Mouse (Mus musculus) lung, postnatal 4 days (tissue): ENCODE results near the gene Pard3.
A peak's percentile ranks its signal among the peaks of the same experiment; 100 is the strongest.

Source experiments
- DNase-seq, 2 experiments: peaks; one replicate each; pipeline ENCODE4 v3.0.0; 2021

The Pard3 gene

GRCm38 (mm10) chr8:127440161-127440833, 376.6 kb downstream of the Pard3 start:
- DNase-seq, result no peak

- DNase-seq, result peak; percentile 73 to 83
These were observed 377.3 kb downstream of the Pard3 start for GRCm38 (mm10) chr8:127440834-127441485.

GRCm38 (mm10) chr8:127447401-127447800, 383.7 kb downstream of the Pard3 start:
- DNase-seq, result no peak

- DNase-seq, result no peak
These were observed 385.6 kb downstream of the Pard3 start for GRCm38 (mm10) chr8:127449066-127449840.

- DNase-seq, result no peak
These were observed 387.4 kb downstream of the Pard3 start for GRCm38 (mm10) chr8:127450954-127451668.

GRCm38 (mm10) chr8:127452364-127452763, 388.7 kb downstream of the Pard3 start:
- DNase-seq, result no peak

- no peak for DNase-seq
These were observed 394.2 kb downstream of the Pard3 start for GRCm38 (mm10) chr8:127457901-127458300.

- DNase-seq, result no peak
These were observed 397.5 kb downstream of the Pard3 start for GRCm38 (mm10) chr8:127461173-127461572.

GRCm38 (mm10) chr8:127462378-127462935, 398.8 kb downstream of the Pard3 start:
- DNase-seq, result no peak

- no peak for DNase-seq
These were observed 400.6 kb downstream of the Pard3 start for GRCm38 (mm10) chr8:127464300-127464699.

GRCm38 (mm10) chr8:127472204-127472603, 408.5 kb downstream of the Pard3 start:
- no peak for DNase-seq

DNA sequence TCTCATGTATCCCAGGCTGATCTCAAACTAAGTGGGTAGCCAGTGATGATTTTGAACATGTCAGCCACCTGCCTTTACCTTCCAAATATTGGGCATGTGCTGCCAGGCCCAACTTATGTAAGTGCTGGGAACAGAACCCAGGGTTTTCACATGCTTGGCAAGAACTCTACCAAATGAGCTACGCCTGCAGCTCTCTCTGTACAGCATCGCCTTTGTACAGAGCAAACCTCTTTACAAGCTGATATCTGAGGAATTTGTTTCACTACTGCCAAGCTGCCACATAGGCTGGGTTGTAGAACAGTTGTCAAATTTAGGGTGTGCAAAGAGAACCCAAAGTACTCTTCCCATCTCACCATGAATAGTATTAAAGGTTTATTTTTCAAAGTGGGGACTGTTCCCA, 416.3 kb downstream of the Pard3 start:
- no peak for DNase-seq

- DNase-seq, result no peak
These were observed 421.9 kb downstream of the Pard3 start for GRCm38 (mm10) chr8:127485618-127486017.

DNA sequence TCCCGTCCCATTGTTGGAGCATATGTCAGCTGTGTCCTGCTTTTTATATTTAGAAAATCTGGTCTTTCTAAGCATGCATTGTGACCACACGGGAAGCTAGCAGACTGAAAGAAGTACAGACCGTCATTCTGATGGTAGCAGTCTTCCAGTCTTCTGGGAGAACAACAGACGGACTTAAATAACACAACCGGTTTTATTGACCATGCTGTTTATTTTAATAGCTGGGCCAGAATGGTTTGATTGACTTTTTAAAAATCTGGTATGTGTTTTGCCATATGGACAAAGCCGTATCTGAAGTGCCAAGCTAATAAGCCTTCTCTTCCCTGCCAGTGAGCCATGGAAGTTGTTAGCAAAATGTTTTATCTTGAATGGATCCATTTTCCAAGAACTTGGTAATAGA, 428.3 kb downstream of the Pard3 start:
- no peak for DNase-seq

GRCm38 (mm10) chr8:127495226-127495780, 431.6 kb downstream of the Pard3 start:
- DNase-seq, result peak in 1 of 2 experiments; percentile 26

GRCm38 (mm10) chr8:127498997-127499719, 435.5 kb downstream of the Pard3 start:
- DNase-seq, result no peak

DNA sequence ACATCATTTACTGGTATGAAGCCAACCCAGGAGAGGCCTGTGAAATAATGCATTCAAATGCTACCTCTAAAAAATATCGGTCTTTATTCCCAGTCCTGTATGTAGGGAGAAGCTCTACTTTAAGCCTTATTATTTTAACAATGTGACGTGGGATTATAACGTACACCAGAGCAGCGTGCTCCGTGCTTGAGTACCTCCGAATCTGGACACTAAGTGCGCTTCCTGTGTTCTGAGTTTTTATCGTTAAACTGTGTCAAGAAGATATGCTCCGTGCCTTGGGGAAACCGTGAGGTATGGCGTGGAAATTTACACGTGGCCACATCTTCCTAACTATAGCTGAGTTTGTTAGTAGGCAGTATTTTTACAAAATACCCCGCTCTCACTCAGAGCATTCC, 436.0 kb downstream of the Pard3 start:
- DNase-seq, result no peak

DNA sequence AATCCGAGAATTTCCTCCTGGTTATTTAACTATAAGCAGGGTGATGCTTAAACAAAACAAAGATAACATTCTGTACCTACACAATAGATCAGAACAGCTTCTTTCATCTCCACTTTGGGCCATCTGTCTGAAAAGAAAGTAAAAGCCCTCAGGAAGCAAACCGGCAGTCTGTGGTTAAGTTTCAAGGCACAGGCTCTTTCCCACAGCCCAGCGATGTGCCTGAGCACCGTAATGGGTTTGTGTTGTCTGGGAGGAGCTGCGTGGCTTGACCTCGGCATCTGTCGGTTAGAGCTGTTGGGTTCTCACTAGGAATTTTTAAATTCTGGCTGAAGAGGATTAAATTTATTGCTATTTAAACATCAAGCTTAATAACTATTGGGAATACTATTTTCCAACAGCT, 436.5 kb downstream of the Pard3 start:
- no peak for DNase-seq

DNA sequence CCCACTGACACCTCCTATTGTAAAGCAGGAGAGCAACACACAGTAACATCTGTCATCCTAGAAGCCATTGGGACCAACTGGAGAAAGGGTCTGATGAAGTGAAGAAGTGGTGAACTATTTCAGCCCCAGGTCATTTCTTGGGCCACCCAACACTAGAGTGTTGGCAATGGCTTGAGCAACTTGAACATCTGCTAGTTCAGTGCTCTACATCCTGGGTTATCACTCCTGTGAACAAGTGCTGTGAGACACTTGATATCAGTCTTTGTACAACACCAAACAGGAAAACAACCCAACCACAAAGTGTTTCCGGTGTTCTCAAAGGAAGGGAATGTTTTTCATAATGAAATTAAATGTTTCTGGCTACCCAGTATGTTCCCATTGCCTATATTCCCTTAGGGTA, 438.1 kb downstream of the Pard3 start:
- no peak for DNase-seq

- DNase-seq, result no peak
These were observed 441.6 kb downstream of the Pard3 start for GRCm38 (mm10) chr8:127505286-127505685.

- no peak for DNase-seq
These were observed 442.6 kb downstream of the Pard3 start for GRCm38 (mm10) chr8:127506336-127506735.

DNA sequence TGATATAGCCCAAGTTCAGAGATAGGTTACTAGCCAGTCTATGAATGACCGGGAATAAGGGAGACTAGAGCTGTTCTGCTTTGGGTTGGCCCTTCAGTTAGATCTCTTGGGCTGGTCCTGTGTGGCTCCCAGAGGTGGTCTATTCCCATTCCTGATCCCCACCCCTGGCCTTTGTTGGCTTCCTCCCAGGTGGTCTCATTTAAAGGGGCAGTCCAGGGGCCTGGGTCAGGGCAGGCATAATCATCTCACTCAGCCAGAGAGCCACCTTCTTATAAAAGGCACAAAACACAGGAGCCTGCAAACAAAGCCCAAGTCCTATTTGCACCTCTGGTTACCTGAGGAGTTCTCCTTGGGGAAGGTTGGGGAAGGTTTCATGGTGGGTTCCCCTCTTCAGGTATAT, 447.6 kb downstream of the Pard3 start:
- no peak for DNase-seq
